Comparison of ENCODE assay signal across 11 mouse cellular contexts in the genomic region with DNA sequence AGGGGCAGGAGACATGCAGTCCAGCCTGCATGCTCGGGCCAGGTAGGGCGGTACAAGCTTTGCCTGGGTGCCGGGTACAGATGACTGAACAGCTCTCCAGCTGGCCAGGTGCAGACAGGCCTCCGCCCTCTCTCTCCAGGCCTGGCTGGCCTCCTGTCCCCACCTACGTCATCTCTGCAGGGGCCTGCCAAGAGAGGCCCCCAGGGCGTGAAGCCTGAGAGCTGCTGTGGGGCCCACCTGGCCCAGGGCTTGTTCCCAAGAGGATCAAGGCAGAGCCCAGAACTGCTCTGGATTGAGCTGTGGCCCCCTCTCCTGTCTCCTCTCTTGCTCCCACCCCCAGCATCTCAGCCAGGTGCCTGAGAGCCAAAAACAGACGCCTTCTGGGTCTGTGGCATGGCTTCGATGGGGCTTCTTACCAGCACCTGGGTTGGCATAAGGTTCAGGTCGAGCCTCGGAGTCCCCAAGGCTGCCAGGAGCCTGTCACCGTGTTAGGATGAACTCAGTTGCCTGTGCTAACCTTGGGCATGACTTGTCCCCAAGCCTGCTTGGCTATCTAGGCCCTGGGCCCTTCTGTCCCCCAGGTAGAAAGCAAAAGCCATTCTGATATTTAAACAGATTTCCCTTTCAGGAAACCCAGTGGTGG. TPM values are rescaled to one million over a fixed set of nuclear protein-coding genes. Genes with fewer than 3 reads are reported as not detected.
DNase-seq lines count a peak whose midpoint lies in the region; ATAC-seq and TF ChIP-seq lines count a peak whose summit lies in the region.
"Had no signal": no experiment of that assay in that cellular context is flagged by ENCODE, and none has a peak within 500 bp of the region (broad histone marks: within the 10 kb centered on the region; RNA-seq: fewer than 3 reads in every experiment).

No protein-coding gene starts in this region.

- H3K4me1 ChIP-seq in embryonic facial prominence, embryonic 10.5 days = peaks cover 49% of the 10 kb centered on the region
- H3K4me1 ChIP-seq in kidney, adult 2 months (ENCODE audit: control insufficient read depth, insufficient read depth, low read length) = no peaks in the 10 kb centered on the region
- peaks cover 33% of the 10 kb centered on the region for H3K4me1 ChIP-seq in limb, embryonic 14.5 days (ENCODE audit: control insufficient read depth, insufficient read depth, low read length)

- H3K4me2 ChIP-seq in limb, embryonic 14.5 days (replicated peaks; ENCODE audit: low read depth, low read length, severe bottlenecking) = no peak overlapping the region
- H3K4me2 ChIP-seq: midbrain, embryonic 12.5 days had no signal

- DNase-seq in layer of hippocampus, adult 2 months (ENCODE audit: low spot score in 2 of 2) = no peak
- no peak for DNase-seq in layer of hippocampus, postnatal 10 days (ENCODE audit: low spot score in 2 of 2)
- no peak for DNase-seq in embryonic facial prominence, embryonic 10.5 days (ENCODE audit: low spot score)
- DNase-seq in kidney, adult 2 months = peak; percentile 52
- DNase-seq in limb, embryonic 14.5 days (ENCODE audit: low spot score) = peak; percentile 36
- DNase-seq in adrenal gland, postnatal 10 days = no peak
- no peak for DNase-seq in heart, adult 8-10 months (ENCODE audit: low spot score)
- DNase-seq in layer of hippocampus, adult 11-12 months (ENCODE audit: low spot score) = no peak
- DNase-seq: heart, postnatal 10 days had no signal

- no peak overlapping the region for H3K4me3 ChIP-seq in layer of hippocampus, adult 2 months
- no peak overlapping the region for H3K4me3 ChIP-seq in embryonic facial prominence, embryonic 10.5 days
- no peak overlapping the region for H3K4me3 ChIP-seq in kidney, adult 2 months (ENCODE audit: insufficient read depth, low read depth, low read length)
- H3K4me3 ChIP-seq in limb, embryonic 14.5 days (replicated peaks; ENCODE audit: low read length) = no peak overlapping the region
- H3K4me3 ChIP-seq: midbrain, embryonic 12.5 days had no signal

- H3K9me3 ChIP-seq in embryonic facial prominence, embryonic 10.5 days = no peaks in the 10 kb centered on the region
- no peaks in the 10 kb centered on the region for H3K9me3 ChIP-seq in limb, embryonic 14.5 days (ENCODE audit: control insufficient read depth, low read length)
- H3K9me3 ChIP-seq: midbrain, embryonic 12.5 days had no signal

- WGBS in embryonic facial prominence, embryonic 10.5 days = 76% methylated on average over 11 of the region's 11 CpGs
- WGBS in kidney, adult 2 months = 61% methylated on average over 11 of the region's 11 CpGs
- WGBS in limb, embryonic 14.5 days = 49% methylated on average over 11 of the region's 11 CpGs

- no peak for TF ChIP-seq POLR2A in kidney, adult 2 months (IDR thresholded peaks at IDR 0.05; ENCODE audit: low read depth, low read length)
- no peak for TF ChIP-seq POLR2A in limb, embryonic 14.5 days (IDR thresholded peaks at IDR 0.05; ENCODE audit: borderline replicate concordance, extremely low read depth, insufficient read depth, insufficient read length)

- H3K36me3 ChIP-seq in embryonic facial prominence, embryonic 10.5 days (replicated peaks) = peaks cover 17% of the 10 kb centered on the region
- no peaks in the 10 kb centered on the region for H3K36me3 ChIP-seq in kidney, adult 2 months (ENCODE audit: control insufficient read depth, insufficient read depth, low read length)
- H3K36me3 ChIP-seq in limb, embryonic 14.5 days (ENCODE audit: control insufficient read depth, insufficient read depth, low read length) = peaks cover 12% of the 10 kb centered on the region; the same call in 1 of the 2 replicates

- no peaks in the 10 kb centered on the region for H3K27me3 ChIP-seq in embryonic facial prominence, embryonic 10.5 days (replicated peaks; ENCODE audit: low read depth, poor library complexity, severe bottlenecking)
- H3K27me3 ChIP-seq in kidney, adult 2 months (replicated peaks; ENCODE audit: control insufficient read depth, insufficient read depth, low read length) = no peaks in the 10 kb centered on the region
- H3K27me3 ChIP-seq in limb, embryonic 14.5 days (ENCODE audit: control insufficient read depth, insufficient read depth, low read length) = no peaks in the 10 kb centered on the region
- H3K27me3 ChIP-seq: midbrain, embryonic 12.5 days had no signal

- TF ChIP-seq CTCF in layer of hippocampus, adult 2 months (conservative IDR thresholded peaks at IDR 0.05) = no peak
- TF ChIP-seq CTCF in kidney, adult 2 months (conservative IDR thresholded peaks at IDR 0.05; ENCODE audit: insufficient read depth, insufficient read length, low read depth, low read length) = no peak

- ATAC-seq in limb, embryonic 14.5 days (ENCODE audit: low FRiP score, low read depth) = no peak

- H3K9ac ChIP-seq in limb, embryonic 14.5 days (ENCODE audit: low read depth, low read length, severe bottlenecking) = no peak overlapping the region
- H3K9ac ChIP-seq: midbrain, embryonic 12.5 days had no signal

- H3K27ac ChIP-seq in layer of hippocampus, adult 2 months = peak overlapping the region; percentile 77
- H3K27ac ChIP-seq in embryonic facial prominence, embryonic 10.5 days (replicated peaks) = peak overlapping the region; percentile 55
- peak overlapping the region; percentile 19; the same call in 1 of the 2 replicates for H3K27ac ChIP-seq in kidney, adult 2 months (ENCODE audit: insufficient read depth, low read depth, low read length)
- H3K27ac ChIP-seq in limb, embryonic 14.5 days (replicated peaks; ENCODE audit: low read depth, low read length) = peak overlapping the region; percentile 2; the same call in 1 of the 2 replicates
- H3K27ac ChIP-seq: midbrain, embryonic 12.5 days had no signal

RNA-seq across cellular contexts. Expression of gene Crtc1, which starts 32.8 kb away (rescaled TPM):
- total RNA-seq in layer of hippocampus, adult 2 months (2021) = 100 to 1,000 TPM; 191 to 208 TPM
- 100 to 1,000 TPM; 103 to 114 TPM for total RNA-seq in layer of hippocampus, postnatal 10 days (2021)
- 17.3 and 20.6 TPM in 2 replicates for polyA plus RNA-seq in embryonic facial prominence, embryonic 10.5 days (2016; fragmentation: Nextera tagmentation; extraction: Ambion mirVana)
- 16.8 and 18.1 TPM in 2 replicates for polyA plus RNA-seq in kidney, adult 2 months (2012; rRNA removed)
- 37.8 and 58.5 TPM in 2 replicates for polyA plus RNA-seq in limb, embryonic 14.5 days (2012; rRNA removed)
- polyA plus RNA-seq in limb, embryonic 14.5 days (2014; fragmentation: Nextera tagmentation; extraction: Ambion mirVana) = 26.3 and 31.1 TPM in 2 replicates
- 10 to 100 TPM; 14.1 to 19.4 TPM for total RNA-seq in adrenal gland, postnatal 10 days (2021)
- total RNA-seq in heart, adult 8-10 months (2022) = 1 to 10 TPM; 7.5 to 9.8 (median 7.6) TPM

RNA-seq across cellular contexts. Expression of gene Comp, which starts 33.2 kb away (rescaled TPM):
- under 1 TPM; 0.29 to 0.56 TPM for total RNA-seq in layer of hippocampus, adult 2 months (2021)
- under 1 TPM in 1 of 2 experiments, not detected in 1; 0.31 TPM for total RNA-seq in layer of hippocampus, postnatal 10 days (2021)
- polyA plus RNA-seq in embryonic facial prominence, embryonic 10.5 days (2016; fragmentation: Nextera tagmentation; extraction: Ambion mirVana) = 0.19 and 0.37 TPM in 2 replicates
- 1.6 and 2.8 TPM in 2 replicates for polyA plus RNA-seq in kidney, adult 2 months (2012; rRNA removed)
- 136 and 173 TPM in 2 replicates for polyA plus RNA-seq in limb, embryonic 14.5 days (2012; rRNA removed)
- polyA plus RNA-seq in limb, embryonic 14.5 days (2014; fragmentation: Nextera tagmentation; extraction: Ambion mirVana) = 36.7 and 46.3 TPM in 2 replicates
- total RNA-seq in adrenal gland, postnatal 10 days (2021) = 1 to 10 TPM in 1 of 2 experiments, under 1 TPM in 1; 0.97 to 2.0 TPM
- 1 to 10 TPM; 4.7 to 7.7 (median 6.2) TPM for total RNA-seq in heart, adult 8-10 months (2022)
- total RNA-seq: G1E had no signal

RNA-seq across cellular contexts. Expression of gene Upf1, which starts 53.5 kb away (rescaled TPM):
- 10 to 100 TPM; 67.7 to 68.7 TPM for total RNA-seq in layer of hippocampus, adult 2 months (2021)
- 10 to 100 TPM; 50.8 to 51.0 TPM for total RNA-seq in layer of hippocampus, postnatal 10 days (2021)
- 21.9 and 22.1 TPM in 2 replicates for polyA plus RNA-seq in embryonic facial prominence, embryonic 10.5 days (2016; fragmentation: Nextera tagmentation; extraction: Ambion mirVana)
- 25.8 and 27.4 TPM in 2 replicates for polyA plus RNA-seq in kidney, adult 2 months (2012; rRNA removed)
- 39.0 and 47.6 TPM in 2 replicates for polyA plus RNA-seq in limb, embryonic 14.5 days (2012; rRNA removed)
- 22.3 and 25.5 TPM in 2 replicates for polyA plus RNA-seq in limb, embryonic 14.5 days (2014; fragmentation: Nextera tagmentation; extraction: Ambion mirVana)
- 10 to 100 TPM; 49.1 to 51.4 TPM for total RNA-seq in adrenal gland, postnatal 10 days (2021)
- total RNA-seq in heart, adult 8-10 months (2022) = 10 to 100 TPM; 46.7 to 48.8 (median 47.5) TPM

Comparison
In these comparisons a context has a peak if more than half of its experiments do, and no peak if none do; other contexts are left out.
1. DNase-seq: peak in kidney, adult 2 months (single experiment) and limb, embryonic 14.5 days (single experiment); none in layer of hippocampus, adult 2 months (0 of 2), layer of hippocampus, postnatal 10 days (0 of 2), embryonic facial prominence, embryonic 10.5 days (single experiment), adrenal gland, postnatal 10 days (single experiment), heart, adult 8-10 months (single experiment) and layer of hippocampus, adult 11-12 months (single experiment).
2. H3K27ac ChIP-seq: peak in every context shown above with its lines; median percentile 77 in layer of hippocampus, adult 2 months; 55 in embryonic facial prominence, embryonic 10.5 days; 19 in kidney, adult 2 months; 2 in limb, embryonic 14.5 days.
3. RNA of gene Crtc1, which starts 32.8 kb away (total RNA-seq): 191 to 208 TPM in layer of hippocampus, adult 2 months and 103 to 114 TPM in layer of hippocampus, postnatal 10 days; 14.1 to 19.4 TPM in adrenal gland, postnatal 10 days and 7.5 to 9.8 TPM in heart, adult 8-10 months; every median in the first group is over 4 times any median in the second.